Mouse (Mus musculus) testis, postnatal 14 days (tissue): ENCODE data around the gene Gm39566.
A peak's percentile ranks its signal among the peaks of the same experiment; 100 is the strongest.

Experiments
- DNase-seq: peaks from one replicate; pipeline ENCODE4 v3.0.0; 2021; ENCODE audit warnings: low spot score

Gm39566 gene

GRCm38 (mm10) chr11:69834001-69834549 lies 19.0 kb upstream of the Gm39566 start:
- DNase-seq, result peak; percentile 65

- no peak for DNase-seq
Observed at GRCm38 (mm10) chr11:69833554-69833953, 18.5 kb upstream of the Gm39566 start.

GRCm38 (mm10) chr11:69828832-69829231 lies 13.7 kb upstream of the Gm39566 start:
- no peak for DNase-seq

- DNase-seq, result no peak
Observed at GRCm38 (mm10) chr11:69823456-69823855, 8.4 kb upstream of the Gm39566 start.

GRCm38 (mm10) chr11:69822080-69822479 lies 7.0 kb upstream of the Gm39566 start, which contains the start of gene Spem1:
TSS of gene Spem1 (minus strand) at chr11:69822180.
- no peak for DNase-seq

GRCm38 (mm10) chr11:69818871-69819270 lies 3.8 kb upstream of the Gm39566 start:
- no peak for DNase-seq

- no peak for DNase-seq
Observed at GRCm38 (mm10) chr11:69818365-69818764, 3.3 kb upstream of the Gm39566 start, which contains the start of gene Spem2. TSS of gene Spem2 (minus strand) at chr11:69818465.

- no peak for DNase-seq
Observed at GRCm38 (mm10) chr11:69816520-69816919, 1.4 kb upstream of the Gm39566 start.

GRCm38 (mm10) chr11:69810280-69810679 lies 4.8 kb downstream of the Gm39566 start:
- DNase-seq, result no peak

GRCm38 (mm10) chr11:69807641-69808040 lies 7.5 kb downstream of the Gm39566 start:
- no peak for DNase-seq

- no peak for DNase-seq
Observed at GRCm38 (mm10) chr11:69806378-69806777, 8.7 kb downstream of the Gm39566 start.

- DNase-seq, result peak; percentile 53
Observed at GRCm38 (mm10) chr11:69804972-69805909, 9.9 kb downstream of the Gm39566 start, which contains the start of gene Tmem102. TSS of gene Tmem102 (minus strand) at chr11:69805624.

GRCm38 (mm10) chr11:69804652-69804940 lies 10.5 kb downstream of the Gm39566 start:
- DNase-seq, result no peak

- peak; percentile 74 for DNase-seq
Observed at GRCm38 (mm10) chr11:69803786-69804651, 11.1 kb downstream of the Gm39566 start.

- DNase-seq, result peak; percentile 41
Observed at GRCm38 (mm10) chr11:69803328-69803727, 11.8 kb downstream of the Gm39566 start.

- peak; percentile 81 for DNase-seq
Observed at GRCm38 (mm10) chr11:69802648-69803105, 12.4 kb downstream of the Gm39566 start.

GRCm38 (mm10) chr11:69801379-69801977 lies 13.6 kb downstream of the Gm39566 start, which contains the start of gene Fgf11:
TSS of gene Fgf11 (minus strand) at chr11:69801857.
- no peak for DNase-seq

- peak; percentile 78 for DNase-seq
Observed at GRCm38 (mm10) chr11:69800392-69801197, 14.5 kb downstream of the Gm39566 start.

GRCm38 (mm10) chr11:69800138-69800391 lies 15.0 kb downstream of the Gm39566 start:
- no peak for DNase-seq

- DNase-seq, result no peak
Observed at GRCm38 (mm10) chr11:69799394-69800137, 15.5 kb downstream of the Gm39566 start.
